Mouse (Mus musculus) heart, postnatal 36 days (tissue): ENCODE results near the gene Atxn1l. TPM values are rescaled to one million over a fixed set of nuclear protein-coding genes. Genes with fewer than 3 reads are reported as not detected.

ENCODE experiments used
- DNase-seq, 2 experiments: peaks; one replicate each; pipeline ENCODE4 v3.0.0; 2021 to 2022
- intact Hi-C: fragments of 180-260 bp; cut with DNase I; formaldehyde crosslinking; loops from one replicate; pipeline ENCODE4 v1.15.1; 2025
- total RNA-seq, 2 experiments: library from RNA; stranded (reverse); gene quantifications; 2 replicates each; pipeline ENCODE4 v1.2.3; 2021

Gene Atxn1l
- total RNA-seq, 2 experiments from 2014 or later: 21.0 to 24.2 TPM

DNA sequence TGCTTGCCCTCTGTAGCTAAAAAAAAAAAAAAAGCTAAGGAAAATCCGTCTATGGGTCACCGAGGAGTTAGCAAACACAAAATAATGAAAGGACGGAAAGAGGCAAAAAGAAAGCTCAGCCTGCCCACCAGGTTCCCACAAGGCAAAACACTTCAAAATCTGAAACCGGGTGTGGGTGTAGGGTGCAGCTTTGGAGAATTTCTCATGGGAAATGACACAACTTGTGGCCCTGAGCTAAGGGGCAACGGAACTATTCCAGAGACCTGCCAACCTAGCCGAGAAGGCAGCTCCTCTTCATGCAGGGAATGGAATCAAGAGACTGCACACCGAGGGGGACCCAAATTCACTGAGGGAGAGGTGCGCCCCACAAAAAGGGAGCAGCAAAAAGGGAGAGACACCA lies 720 bp downstream of the Atxn1l start:
- DNase-seq: peak; percentile 7 to 14
- intact Hi-C loops: no loop called here

DNA sequence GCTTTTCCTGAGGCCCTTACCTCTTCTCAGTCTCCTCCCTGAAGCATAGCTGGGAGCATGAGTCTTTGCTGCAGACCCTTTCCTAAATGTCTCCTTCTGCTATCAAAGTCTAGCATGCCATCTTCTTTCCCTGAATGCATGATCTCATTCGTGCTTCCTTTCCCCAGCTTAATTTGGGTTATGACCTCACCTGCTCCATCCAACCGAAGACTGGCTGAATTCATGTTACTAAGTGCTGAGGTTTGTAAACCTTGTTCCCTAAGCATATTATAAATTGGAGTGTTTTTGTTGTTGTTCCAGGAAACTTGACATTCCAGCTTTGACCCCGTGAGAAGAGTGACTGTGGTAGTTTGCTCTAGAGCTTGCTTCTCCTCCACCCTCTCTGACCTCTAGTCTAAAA lies 3.5 kb downstream of the Atxn1l start:
- DNase-seq: no peak
- intact Hi-C loops: no loop called here

DNA sequence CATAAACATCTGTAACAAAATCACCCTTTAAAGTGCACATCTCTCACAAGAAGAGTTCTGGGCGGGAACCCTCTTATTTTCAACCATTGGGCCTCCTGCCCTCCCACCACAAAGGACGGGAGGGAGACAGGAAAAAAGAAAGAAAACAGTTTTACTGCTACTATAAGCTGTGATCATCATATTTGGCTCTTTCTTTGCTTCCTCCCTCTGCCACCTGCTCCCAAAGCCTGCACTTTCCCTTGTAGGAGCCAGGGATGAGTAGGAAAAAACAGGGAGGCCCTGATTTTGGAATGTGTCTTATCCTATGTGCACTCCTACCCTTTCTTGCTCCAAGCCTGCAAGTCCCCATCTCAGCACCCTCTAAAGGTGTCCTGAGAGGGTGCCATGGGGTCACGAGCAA lies 6.5 kb downstream of the Atxn1l start:
- intact Hi-C loops: no loop called here
- no peak for DNase-seq

DNA sequence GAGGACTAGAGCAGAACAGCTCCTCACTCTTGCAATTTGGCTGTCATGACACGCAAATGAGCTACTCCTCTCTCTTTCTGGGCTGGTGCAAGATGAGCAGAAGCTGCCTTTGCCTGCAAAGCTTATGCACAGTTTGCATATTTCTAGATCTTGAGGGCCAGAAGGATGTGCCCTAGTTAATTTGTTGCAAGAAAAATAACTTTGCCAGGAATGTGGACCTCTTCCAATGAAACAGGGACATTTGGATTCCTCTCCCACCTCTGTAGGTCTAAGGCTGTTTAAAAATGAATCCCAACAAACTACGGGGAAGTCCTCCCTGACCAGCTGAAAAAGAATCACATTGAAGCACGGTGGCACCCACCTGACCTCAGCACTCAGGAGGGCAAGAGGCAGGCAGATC lies 12.4 kb downstream of the Atxn1l start:
- no peak for DNase-seq
- intact Hi-C loops: no loop called here

DNA sequence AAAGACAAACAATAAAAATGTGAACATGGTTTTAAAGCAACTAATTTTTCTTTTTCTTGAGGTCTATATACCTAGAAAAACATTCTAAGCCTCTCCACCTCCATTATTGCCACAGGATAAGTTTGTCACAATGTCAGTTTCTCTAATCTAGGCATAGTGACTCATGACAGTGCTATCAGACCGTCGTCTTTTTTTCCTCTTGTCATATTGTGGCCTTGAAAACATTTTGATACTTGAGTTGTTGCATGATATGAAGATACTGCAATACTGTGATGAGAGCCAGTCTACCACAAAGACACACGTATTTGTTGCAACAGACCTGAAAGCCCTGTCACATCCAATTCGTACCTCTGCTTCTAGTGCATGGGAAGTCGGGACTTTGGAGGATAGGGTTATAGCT lies 22.6 kb downstream of the Atxn1l start:
- no peak for DNase-seq
- intact Hi-C loops: no loop called here

DNA sequence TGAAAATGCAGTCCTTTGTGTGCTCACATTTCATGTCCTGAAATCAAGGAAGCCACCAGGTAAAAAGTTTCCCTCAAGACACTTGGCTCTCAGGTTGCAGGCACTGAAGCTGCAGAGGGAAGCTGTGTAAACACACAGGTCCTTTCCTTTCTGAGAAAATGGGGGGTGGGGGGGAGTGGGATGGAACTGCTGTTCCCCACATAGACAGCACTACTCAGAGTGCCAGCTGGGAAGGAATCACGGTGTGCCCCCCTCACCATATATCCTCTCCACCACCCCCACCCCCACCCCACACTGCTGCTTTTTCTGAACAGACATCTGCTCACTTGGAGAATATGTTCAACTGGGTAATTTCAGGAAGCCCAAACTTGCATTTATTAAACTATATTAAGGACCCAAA lies 25.0 kb downstream of the Atxn1l start:
- intact Hi-C loops: no loop called here

DNA sequence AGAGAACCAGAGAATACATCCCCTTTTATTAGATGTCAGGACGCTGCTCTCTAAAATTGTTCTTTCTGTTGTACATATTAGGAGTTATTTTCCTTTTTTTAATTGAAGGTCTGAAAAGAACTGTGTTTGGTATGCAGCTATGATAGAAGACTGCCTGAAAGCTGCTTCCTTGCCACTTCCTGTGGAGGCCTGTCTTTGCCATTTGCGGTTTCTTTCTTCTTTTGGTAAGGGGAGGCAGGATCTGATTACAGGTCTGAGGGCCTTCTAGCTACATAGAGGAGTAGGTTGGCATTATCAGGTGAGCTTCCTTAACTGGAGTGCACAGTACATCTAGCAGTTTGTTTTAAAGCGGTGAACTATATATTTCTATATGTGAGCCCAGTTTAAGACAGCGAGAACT lies 29.6 kb downstream of the Atxn1l start:
- intact Hi-C loops: loop anchor here (5.0 kb wide), 3 partner anchors 101 to 209 kb away; partner anchors contain the start of genes Dhodh and Phlpp2
- no peak for DNase-seq

More for the DNA sequence above, 25.0 kb downstream of the Atxn1l start:
- no peak for DNase-seq

DNA sequence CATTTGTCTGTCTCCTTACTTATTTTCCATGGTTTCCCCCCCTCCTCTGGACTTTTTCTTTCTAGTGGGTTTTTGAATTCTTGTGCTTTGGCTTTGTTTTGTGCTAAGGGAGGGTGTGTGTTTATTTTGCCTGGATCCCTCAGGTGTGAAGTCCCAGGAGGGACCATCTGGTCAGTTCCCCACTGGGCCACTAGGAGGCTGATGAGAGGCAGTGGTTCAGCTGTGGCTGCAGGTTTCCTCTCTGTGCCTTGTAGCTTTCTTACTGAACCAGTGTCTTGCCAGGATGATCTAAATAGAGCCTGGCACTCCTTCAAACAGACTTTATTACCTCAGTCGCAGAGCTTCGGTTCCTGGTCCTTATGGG lies 30.7 kb downstream of the Atxn1l start:
- intact Hi-C loops: loop anchor here (5.0 kb wide), 3 partner anchors 100 to 210 kb away; partner anchors contain the start of genes Dhodh and Phlpp2
- DNase-seq: peak; percentile 76 to 82

DNA sequence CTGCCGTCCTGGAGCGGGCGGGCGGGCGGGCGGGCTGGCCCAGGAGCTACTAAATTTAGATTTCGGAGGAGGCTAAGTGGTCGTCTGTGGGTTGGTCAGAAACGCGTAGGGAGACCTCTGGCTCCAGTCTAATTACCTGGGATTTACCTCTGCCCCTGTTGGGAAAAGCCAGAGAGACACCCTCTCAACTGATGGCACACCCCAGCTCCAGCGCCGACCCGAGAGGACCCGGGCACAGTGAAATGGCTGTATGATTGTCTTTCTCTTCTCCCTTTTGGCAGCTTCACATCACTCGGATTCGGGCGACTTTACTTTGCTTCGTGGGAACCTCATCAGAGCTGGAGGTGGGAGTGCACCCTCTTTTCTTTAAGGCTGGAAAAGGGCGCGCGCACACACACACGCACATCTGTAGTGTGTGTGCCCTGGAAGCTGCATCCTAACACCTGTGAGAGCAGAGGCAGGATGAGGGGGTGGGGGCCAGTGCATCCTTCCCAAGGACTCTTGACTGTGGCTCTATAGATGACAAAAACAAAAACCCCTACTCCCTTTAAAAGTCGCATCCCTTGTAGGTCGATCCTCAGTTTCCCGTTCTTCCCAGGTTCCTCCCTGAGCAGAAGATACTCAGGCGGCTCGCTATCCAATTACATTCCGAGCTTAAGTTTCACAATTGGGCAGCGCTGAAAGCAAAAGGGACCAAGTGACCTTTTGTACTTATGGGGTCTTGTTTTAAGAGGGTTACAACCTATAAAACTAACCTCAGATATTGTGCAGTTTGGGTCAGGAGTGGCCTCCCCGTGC lies 31.3 kb downstream of the Atxn1l start:
- intact Hi-C loops: loop anchor here (5.0 kb wide), 3 partner anchors 99 to 211 kb away; partner anchors contain the start of genes Dhodh and Phlpp2
- no peak for DNase-seq

DNA sequence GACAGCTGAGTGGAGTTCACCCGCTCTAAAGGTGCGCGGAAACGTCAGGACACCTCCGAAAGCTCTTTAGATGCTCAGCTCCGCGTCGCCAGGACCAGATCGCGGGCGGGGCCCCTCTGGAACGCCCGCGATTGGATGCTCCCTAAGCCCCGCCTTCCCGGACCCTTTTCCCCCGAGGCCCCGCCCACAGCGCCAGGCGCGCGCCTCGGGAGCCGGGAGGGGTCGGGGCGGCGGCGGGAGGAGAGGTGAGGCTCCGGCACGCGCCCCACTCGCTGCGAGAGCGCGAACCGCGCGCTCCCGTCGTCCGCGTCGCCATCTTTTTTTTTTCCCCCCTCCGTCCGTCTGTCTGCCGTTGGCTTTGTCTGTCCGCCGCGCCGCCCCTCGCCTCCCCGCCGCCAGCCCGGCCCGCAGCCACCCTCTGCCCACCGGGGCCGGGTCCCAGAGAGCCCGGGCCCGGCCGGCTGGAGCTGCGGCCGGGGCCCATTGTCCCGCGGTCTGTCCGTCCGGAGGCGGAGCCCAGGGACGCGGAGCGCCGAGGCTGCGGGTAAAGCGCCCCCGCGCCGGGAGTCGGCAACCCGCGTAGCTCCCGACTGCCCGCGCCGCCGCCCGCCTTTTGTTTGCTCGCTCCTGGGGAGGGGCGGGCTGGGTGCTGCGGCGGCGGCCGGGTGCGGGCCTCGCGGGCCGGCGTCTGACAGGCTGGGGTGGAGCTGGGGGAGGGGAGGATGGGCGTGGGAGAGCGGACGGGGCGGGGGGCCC lies 32.0 kb downstream of the Atxn1l start, which contains the start of gene Zfp821:
Gene Zfp821, plus strand, starts transcription at position 227 of the 756 bp plus-strand sequence.
- DNase-seq: peak; percentile 93 to 94
- intact Hi-C loops: loop anchor here (1.0 to 5.0 kb wide), 4 partner anchors 12 to 212 kb away; partner anchors contain the start of genes Dhodh, Ist1 and Phlpp2

DNA sequence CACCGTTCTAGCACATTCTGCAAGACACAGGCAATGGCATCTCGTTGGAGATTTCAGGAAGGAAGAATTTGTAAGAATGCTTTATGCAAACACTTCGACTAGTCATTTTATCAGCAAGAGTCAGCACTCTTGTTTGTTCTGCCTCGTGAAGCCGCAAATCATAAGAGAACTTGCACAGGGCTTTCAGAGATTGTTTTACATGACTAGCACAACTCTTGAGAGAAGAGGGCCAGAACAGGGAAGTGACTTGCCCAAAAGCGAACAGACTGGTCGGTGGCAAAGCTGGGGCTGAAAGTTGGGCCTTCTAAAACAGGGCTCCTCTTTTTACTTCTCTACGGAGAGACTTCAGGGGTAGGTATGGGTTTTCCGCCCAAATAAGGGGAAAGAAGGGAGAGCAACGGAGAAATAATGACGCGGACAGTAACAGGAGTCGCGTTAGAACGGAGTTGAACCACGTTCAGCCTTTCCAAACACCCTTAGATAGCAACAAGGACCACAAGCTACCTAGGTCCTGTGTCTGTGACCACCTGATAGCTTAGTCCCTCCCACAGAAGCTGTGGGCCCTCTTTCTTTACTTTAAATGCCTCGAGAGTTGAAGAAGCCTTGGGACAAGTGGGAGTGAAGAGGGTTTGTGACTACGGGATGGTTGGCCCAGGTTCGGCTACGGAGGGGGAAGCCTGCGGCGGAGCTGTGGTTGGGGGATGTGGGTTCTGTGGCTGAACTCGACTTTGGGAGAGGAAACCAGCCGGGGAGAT lies 32.8 kb downstream of the Atxn1l start:
- peak in 1 of 2 experiments; percentile 19 for DNase-seq
- intact Hi-C loops: loop anchor here (1.0 to 5.0 kb wide), 4 partner anchors 11 to 213 kb away; partner anchors contain the start of genes Dhodh, Ist1 and Phlpp2

DNA sequence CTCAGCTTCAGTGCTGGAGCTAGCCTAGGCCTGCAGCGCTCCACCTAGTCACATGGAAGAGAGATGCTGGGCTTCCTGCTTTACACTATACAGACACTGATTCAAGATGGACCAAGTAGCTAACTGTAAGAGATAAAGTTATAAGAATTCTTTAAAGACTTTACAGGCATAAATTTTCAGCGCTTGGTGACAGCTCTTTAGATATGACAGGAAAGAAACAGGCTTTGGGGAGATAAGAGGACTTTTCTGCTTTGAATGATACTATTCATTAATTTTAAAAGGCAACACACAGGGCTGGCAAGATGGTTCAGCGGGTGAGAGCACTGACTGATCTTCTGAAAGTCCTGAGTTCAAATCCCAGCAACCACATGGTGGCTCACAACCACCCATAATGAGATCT lies 39.1 kb downstream of the Atxn1l start:
- intact Hi-C loops: loop anchor here (10.0 kb wide), 1 partner anchor 516 kb away; the partner anchor contains the start of gene Cmtr2
- no peak for DNase-seq

DNA sequence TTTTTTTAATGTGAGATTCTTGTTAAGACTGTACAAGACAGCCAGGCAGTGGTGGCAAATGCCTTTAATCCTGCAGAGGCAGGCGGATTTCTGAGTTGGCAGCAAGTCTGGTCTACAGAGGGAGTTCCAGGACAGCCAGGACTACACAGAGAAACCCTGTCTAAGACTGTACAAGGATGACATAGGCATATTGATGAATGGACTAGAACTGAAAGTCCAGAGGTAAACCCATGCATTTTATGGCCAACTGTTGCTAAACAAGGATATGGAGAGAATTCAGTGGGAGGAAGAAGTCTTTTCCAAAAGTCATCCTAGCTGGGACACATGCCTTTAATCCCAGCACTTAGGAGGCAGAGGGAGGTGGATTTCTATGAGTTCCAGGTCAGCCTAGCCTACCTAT lies 39.8 kb downstream of the Atxn1l start:
- intact Hi-C loops: loop anchor here (10.0 kb wide), 1 partner anchor 517 kb away; the partner anchor contains the start of gene Cmtr2
- DNase-seq: no peak

DNA sequence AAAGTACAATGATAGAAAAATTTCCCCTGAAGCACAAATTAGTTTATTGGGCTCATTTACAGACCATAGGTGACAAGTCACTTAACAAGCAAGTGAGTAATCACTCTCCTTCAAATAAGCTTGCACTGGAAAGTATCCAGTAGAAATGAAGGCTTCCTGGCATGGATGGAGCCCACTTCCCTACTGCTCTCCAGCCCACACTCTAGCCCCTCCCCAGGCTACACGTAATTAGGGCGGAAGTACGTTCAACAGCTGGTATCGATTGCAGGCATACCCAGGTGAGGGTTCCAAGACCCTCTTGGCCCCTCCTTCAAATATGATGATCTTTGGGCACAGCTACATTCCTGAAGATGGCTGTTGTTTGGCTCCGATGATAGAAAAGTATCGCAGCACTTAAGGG lies 43.4 kb downstream of the Atxn1l start:
- intact Hi-C loops: loop anchor here (5.0 to 10.0 kb wide), 3 partner anchors 87 to 521 kb away; partner anchors contain the start of genes Cmtr2 and Dhodh
- DNase-seq: no peak

DNA sequence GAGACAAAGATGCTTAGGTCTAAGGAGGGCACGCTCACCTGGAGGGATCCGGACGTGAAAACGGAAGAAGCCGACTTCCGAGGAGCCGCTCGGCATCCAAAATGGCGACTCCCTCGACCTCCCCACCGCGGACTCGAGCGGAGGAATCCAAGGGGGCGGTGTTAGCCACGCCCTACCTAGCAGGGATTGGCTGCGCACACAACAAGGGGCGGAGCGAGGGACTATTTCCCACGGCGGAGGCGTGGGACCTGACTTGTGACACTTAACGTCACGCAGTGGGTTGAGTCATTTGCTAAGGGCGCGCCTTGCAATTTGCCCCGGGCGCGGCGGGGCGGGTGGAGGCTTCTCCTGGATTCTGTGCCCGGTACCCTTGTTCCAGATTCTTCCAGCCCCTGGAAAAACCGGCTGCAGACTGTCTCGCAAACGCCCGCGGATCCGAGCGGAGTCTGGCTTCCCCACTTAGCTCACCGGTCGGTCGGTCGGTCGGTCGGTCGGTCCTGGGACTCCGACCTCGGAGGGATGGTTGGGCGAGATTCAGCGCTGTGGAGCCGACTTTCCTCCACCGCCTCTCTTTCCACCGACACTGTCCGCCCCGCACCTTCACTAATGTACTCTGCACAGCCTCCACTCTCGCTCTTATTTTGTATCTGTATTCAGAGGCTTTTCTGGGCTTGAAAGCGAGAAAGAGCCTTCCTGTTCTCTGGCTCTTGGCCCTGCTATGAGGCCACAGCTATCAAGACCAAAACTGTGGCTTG lies 44.2 kb downstream of the Atxn1l start, which contains the start of gene Ist1:
Gene Ist1, minus strand, starts transcription at position 115 of the 755 bp plus-strand sequence.
- intact Hi-C loops: loop anchor here (1.0 to 10.0 kb wide), 4 partner anchors 12 to 521 kb away; partner anchors contain the start of genes Cmtr2, Dhodh and Zfp821
- peak; percentile 97 to 98 for DNase-seq

DNA sequence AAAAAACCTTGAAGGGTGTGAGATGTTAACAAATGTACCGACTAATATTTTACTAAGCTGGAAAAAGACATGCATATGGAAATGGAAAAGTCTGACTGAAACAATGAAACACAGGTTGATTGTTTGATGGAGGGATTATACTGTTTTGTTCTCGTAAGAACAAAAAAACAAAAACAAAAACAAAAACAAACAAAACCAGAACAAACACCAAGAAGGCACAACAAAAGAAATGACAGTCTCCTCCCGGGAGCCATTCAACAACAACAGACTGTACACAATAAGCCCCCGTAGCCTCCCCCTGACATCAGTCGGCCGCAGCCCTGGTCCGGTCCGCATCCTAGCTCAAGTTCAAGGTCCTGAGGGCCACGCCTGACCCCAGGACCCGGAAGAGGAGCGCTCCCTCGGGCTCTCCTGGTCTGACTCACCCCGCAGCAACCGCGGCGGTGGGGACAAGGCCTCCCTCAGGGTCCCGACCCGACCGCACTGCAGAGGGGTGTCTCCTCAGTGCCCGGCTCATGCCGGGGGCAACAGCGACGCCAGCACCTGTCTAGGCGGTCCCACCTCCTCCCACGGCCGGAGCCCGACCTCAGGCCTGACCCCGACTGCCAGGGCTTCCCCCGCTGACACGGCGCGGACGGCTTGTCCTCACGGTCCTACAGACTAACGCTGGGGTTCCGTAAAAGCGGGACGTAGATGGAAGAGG lies 44.9 kb downstream of the Atxn1l start:
- intact Hi-C loops: loop anchor here (1.0 to 10.0 kb wide), 4 partner anchors 13 to 522 kb away; partner anchors contain the start of genes Cmtr2, Dhodh and Zfp821
- no peak for DNase-seq

DNA sequence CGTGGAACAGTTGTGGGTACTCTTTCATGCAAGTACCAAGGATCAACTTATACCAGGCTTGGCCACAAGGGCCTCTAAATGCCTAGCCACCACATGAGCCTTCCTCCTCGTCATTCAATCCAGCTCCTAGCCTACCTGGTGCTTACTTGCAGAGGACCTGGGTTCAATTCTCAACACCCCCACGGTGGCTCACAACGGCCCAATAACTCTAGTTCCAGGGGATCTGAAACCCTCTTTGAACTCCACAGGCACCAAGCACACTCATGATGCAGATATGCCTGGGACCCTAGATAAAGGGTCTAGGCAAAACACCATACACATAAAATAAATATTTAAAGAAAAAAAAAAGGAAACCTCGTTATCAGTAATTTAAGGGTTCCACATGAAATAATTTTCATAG lies 45.8 kb downstream of the Atxn1l start:
- DNase-seq: no peak

DNA sequence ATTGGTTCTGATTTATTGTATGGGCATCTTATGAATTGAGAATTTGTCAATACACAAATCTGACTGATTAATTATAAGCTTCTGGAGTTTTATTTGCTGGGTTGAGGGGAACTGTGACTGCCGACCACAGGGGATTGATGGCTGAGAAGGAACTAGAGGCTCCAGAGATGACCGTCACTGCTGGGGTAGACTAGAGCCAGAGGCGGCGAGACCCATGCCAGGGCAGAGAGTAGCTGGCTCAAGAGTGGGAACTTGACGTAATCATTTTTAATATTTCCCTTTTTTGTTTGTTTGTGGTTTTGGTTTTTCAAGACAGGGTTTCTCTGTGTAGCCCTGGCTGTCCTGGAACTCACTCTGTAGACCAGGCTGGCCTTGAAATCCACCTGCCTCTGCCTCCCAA lies 50.3 kb downstream of the Atxn1l start:
- intact Hi-C loops: no loop called here
- DNase-seq: no peak

More for the DNA sequence above, 45.8 kb downstream of the Atxn1l start:
- intact Hi-C loops: loop anchor here (5.0 to 10.0 kb wide), 3 partner anchors 84 to 523 kb away; partner anchors contain the start of genes Cmtr2 and Dhodh

DNA sequence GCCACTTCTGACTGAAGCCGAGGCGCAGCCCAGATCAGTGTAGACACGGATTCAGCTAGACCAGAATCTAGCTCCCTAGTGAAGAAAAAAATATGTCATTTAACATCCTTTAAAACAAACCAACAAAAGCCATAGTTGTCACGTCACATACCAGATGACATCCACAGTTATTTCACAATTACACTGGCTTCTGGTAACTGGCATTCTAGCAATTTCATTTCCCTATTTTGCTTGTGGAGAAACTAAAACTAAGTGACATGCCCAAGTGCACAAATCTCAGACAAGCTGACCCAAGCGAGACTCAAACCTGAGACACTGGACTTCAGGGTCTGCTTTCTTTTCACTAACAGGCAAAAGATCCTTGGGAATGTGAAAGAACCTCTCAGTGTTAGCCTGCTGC lies 55.4 kb downstream of the Atxn1l start:
- no peak for DNase-seq
- intact Hi-C loops: no loop called here
